Mouse (Mus musculus) E14TG2a.4 (cell line): Measurements from ENCODE around the gene Trp73.
A peak's percentile ranks its signal among the peaks of the same experiment; 100 is the strongest.

Experiments
- H3K27me3 ChIP-seq: 2 replicates; pipeline ENCODE4 v1.6.1; 2014; ENCODE audit warnings: low read length, control low read depth; ENCODE audit not compliant: insufficient read depth
- H3K36me3 ChIP-seq: 2 replicates; pipeline ENCODE4 v1.6.1; 2014; ENCODE audit warnings: low read length, control low read depth; ENCODE audit not compliant: insufficient read depth
- H3K4me1 ChIP-seq: replicated peaks from 2 replicates; pipeline ENCODE4 v1.6.1; 2014; ENCODE audit warnings: low read depth, low read length, control low read depth
- H3K4me3 ChIP-seq: replicated peaks from 2 replicates; pipeline ENCODE4 v1.5.1; 2014; ENCODE audit warnings: mild to moderate bottlenecking, low read length
- H3K9me3 ChIP-seq: 2 replicates; pipeline ENCODE4 v1.6.1; 2014; ENCODE audit warnings: low read length, control low read depth
- CTCF ChIP-seq: conservative IDR thresholded peaks from 2 replicates; pipeline ENCODE4 v1.5.1; 2014; ENCODE audit warnings: low read length
- NANOG ChIP-seq: IDR thresholded peaks from 2 replicates; pipeline ENCODE4 v1.6.1; 2014; ENCODE audit warnings: borderline replicate concordance, low read length, mixed read lengths
- POU5F1 ChIP-seq: IDR thresholded peaks from 2 replicates; pipeline ENCODE4 v1.6.1; 2014; ENCODE audit warnings: low read length, borderline replicate concordance

Trp73 gene

DNA sequence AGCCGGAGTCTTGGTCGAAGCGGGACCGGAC lies at the start of gene Trp73:
Gene Trp73, minus strand, starts transcription at position 27 of the 31 bp plus-strand sequence.
- peaks cover 33% of the 10 kb centered on the region for H3K4me1 ChIP-seq
- no peaks in the 10 kb centered on the region for H3K9me3 ChIP-seq
- peaks cover 75% of the 10 kb centered on the region for H3K27me3 ChIP-seq
- peak within 1 kb of the TSS; percentile 71 for H3K4me3 ChIP-seq
- no peaks in the 10 kb centered on the region for H3K36me3 ChIP-seq
- TF ChIP-seq NANOG (no peak), POU5F1 (no peak), CTCF (no peak)

DNA sequence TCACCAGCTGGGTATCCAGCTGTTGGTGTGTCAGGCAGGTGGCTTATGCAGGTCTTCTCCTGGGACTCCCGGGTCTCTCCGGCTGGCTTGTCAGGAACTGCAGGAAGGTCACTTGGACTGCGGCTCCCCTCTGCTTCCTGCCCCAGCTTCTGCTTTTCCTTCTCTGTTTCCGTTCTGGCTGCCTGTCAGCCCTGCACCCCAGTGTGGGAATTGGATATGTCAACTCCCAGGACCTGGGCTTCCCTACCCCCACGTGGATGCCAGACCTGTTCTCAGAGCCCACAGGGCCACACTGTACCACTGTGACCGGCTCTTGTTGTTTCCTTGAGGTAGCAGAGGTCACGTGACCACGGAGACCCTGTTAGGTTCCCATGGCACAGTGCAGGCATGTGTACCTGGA lies 48.9 kb upstream of the Trp73 start:
- TF ChIP-seq NANOG (no peak), POU5F1 (no peak), CTCF (no peak)
- Histone ChIP-seq H3K36me3 (no peaks in the 10 kb centered on the region), H3K27me3 (peaks cover 26% of the 10 kb centered on the region), H3K9me3 (no peaks in the 10 kb centered on the region), H3K4me1 (peaks cover 14% of the 10 kb centered on the region), H3K4me3 (no peak overlapping the region)

DNA sequence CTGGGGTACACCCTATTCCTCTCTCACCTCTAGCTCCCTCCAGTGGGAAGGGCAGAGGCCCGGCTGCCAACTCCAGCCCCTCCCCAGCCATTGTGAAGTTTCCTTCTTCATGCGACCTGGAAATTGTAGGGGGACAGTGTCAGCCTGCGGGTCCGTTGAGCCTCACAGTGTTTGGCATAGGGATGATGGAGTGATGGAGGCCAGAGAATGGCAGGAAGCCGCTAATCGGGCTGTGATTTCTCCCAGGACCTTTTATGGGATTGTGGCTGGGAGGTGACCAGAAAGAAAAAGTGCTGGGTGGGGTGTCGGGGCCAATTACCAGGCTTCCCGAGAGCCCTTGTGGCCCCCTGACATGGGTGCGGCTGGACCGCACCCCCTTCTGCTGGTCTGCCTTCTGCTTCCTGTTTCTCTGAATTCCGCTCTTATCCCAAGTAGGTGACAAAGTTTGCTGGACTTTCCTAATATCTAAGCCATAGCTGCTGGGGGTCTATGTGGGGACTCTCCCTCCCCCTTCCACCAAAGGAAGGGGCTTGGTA lies 46.1 kb upstream of the Trp73 start:
- Histone ChIP-seq H3K27me3 (peaks cover 41% of the 10 kb centered on the region), H3K4me1 (peaks cover 14% of the 10 kb centered on the region), H3K4me3 (no peak overlapping the region), H3K9me3 (no peaks in the 10 kb centered on the region), H3K36me3 (no peaks in the 10 kb centered on the region)
- no peak for TF ChIP-seq NANOG
- no peak for TF ChIP-seq CTCF
- no peak for TF ChIP-seq POU5F1

DNA sequence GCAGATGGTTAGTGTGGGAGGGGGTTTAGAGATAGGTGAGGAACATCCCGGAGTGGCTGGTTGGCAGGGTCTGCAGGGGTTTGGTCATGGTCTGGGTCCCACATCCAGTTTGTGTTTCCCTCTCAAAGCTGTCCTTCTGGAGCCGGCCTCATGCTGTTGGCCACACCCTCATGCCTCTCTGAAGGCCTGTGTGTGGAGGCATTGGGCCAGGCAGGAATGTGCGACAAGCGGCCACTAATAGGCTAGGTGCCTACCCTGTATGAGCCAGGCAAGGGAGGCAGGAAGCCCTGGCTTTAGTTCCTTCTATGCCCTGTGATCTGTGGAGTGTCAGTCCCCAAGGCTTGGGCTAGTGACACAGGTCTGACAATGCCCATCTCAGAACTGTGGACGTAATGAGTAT lies 45.0 kb upstream of the Trp73 start:
- TF ChIP-seq CTCF (no peak), POU5F1 (no peak), NANOG (no peak)
- Histone ChIP-seq H3K9me3 (no peaks in the 10 kb centered on the region), H3K4me1 (peaks cover 14% of the 10 kb centered on the region), H3K36me3 (no peaks in the 10 kb centered on the region), H3K27me3 (peaks cover 38% of the 10 kb centered on the region), H3K4me3 (no peak overlapping the region)

DNA sequence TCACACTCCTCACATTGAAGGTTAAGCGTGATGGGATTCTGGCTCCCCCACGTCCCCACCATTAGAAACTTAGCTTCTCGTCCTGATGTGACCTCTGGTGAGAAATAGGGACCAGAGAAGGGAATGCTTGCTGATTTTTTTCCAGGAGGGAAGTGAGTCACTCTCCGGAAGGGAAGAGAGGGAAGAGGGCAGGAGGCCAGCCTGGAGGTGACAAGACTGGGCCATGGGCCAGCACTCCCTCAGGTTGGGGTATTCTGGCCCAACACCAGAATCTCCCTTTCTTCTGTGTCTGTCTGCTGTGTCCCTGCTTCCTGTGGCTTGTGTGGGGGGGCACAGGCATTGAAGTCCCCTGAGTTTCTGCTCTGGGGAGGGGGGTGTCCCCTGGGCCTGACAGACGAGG lies 43.6 kb upstream of the Trp73 start:
- no peak for TF ChIP-seq POU5F1
- TF ChIP-seq CTCF: no peak
- no peak for TF ChIP-seq NANOG
- Histone ChIP-seq H3K9me3 (no peaks in the 10 kb centered on the region), H3K4me3 (no peak overlapping the region), H3K27me3 (peaks cover 39% of the 10 kb centered on the region), H3K4me1 (peaks cover 14% of the 10 kb centered on the region), H3K36me3 (no peaks in the 10 kb centered on the region)

DNA sequence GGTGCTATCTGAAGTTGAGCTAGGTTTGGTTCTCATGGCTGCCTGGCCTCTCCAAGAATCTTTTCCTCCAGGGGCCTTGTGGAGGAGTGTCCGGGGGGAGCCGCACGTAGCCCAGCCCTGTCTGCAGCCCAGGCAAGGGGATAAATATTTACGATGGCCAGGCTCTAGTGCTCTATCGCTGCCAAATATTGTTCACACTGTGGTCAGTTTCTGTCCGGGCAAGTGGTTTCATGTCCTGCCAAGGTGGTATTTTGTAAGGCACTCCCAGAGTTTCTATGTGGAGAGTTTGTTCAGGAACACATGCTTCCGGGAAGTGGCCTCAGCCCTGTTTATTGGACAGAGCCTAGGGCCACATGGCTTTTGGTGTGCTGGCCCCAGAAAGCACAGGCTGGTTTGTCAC lies 41.0 kb upstream of the Trp73 start:
- Histone ChIP-seq H3K4me1 (peaks cover 4% of the 10 kb centered on the region), H3K27me3 (peaks cover 52% of the 10 kb centered on the region), H3K9me3 (no peaks in the 10 kb centered on the region), H3K36me3 (no peaks in the 10 kb centered on the region), H3K4me3 (no peak overlapping the region)
- no peak for TF ChIP-seq CTCF
- TF ChIP-seq NANOG: no peak
- TF ChIP-seq POU5F1: no peak

DNA sequence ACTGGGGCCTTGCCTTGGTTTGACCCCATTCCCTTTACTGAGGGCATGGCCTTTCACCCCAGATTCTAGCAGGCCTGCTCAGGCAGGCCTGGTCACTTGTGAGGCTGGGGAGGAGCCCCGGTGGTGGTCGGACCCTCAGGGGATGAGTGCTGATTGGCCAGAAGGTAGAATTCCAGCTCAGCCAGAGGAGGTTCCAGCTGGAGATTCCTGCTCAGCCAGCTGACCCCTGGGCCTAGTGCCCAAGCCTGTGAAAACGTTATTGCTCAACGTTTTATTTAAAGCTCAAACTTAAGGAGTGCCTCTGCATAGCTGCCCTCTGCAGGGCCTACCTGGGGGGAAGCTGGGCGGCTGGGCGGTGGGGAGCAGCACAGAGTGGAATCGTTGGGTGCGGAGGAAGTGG lies 37.2 kb upstream of the Trp73 start:
- H3K4me1 ChIP-seq: peaks cover 7% of the 10 kb centered on the region; the same call in 1 of the 2 replicates
- TF ChIP-seq CTCF (no peak), NANOG (no peak), POU5F1 (no peak)
- no peaks in the 10 kb centered on the region for H3K9me3 ChIP-seq
- H3K36me3 ChIP-seq: no peaks in the 10 kb centered on the region
- peaks cover 57% of the 10 kb centered on the region for H3K27me3 ChIP-seq
- no peak overlapping the region for H3K4me3 ChIP-seq

DNA sequence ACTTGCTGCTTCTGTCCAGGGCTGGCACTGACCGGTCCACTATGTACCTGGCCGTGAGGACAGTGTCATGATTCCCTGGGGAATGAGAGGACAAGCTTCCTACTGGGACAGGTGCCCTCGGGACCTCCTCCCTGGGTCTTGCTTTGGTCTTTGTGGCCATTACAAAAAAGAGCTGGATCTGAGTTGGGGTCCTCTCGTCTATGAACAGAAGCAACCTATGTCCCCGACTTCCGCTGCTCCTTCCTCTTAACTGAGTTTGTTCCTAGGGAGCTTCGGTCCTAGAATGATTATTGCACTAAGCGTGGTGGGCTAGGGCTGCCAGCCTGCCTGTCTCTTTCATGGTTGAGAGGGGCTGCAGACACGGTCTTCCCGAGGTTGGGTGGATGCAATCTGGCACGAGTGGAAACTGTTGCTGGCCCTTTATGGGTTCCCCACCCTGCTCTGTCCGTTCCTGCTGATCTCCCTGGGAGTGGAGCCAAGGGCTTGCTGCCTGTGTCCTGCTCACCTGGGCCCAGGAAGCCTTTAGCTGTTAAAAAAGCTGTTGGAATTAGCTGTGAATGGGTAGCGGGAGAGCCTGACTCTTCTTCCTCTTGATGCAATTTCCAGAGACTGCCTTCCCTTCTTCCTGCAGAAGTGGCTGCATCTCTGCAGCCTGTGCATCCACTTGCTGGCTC lies 32.1 kb upstream of the Trp73 start:
- H3K36me3 ChIP-seq: no peaks in the 10 kb centered on the region
- H3K9me3 ChIP-seq: no peaks in the 10 kb centered on the region; the same call in 1 of the 2 replicates
- H3K4me1 ChIP-seq: peaks cover 26% of the 10 kb centered on the region
- TF ChIP-seq CTCF (no peak), POU5F1 (no peak), NANOG (no peak)
- H3K4me3 ChIP-seq: peak overlapping the region; percentile 82; the same call in 1 of the 2 replicates
- H3K27me3 ChIP-seq: peaks cover 82% of the 10 kb centered on the region

DNA sequence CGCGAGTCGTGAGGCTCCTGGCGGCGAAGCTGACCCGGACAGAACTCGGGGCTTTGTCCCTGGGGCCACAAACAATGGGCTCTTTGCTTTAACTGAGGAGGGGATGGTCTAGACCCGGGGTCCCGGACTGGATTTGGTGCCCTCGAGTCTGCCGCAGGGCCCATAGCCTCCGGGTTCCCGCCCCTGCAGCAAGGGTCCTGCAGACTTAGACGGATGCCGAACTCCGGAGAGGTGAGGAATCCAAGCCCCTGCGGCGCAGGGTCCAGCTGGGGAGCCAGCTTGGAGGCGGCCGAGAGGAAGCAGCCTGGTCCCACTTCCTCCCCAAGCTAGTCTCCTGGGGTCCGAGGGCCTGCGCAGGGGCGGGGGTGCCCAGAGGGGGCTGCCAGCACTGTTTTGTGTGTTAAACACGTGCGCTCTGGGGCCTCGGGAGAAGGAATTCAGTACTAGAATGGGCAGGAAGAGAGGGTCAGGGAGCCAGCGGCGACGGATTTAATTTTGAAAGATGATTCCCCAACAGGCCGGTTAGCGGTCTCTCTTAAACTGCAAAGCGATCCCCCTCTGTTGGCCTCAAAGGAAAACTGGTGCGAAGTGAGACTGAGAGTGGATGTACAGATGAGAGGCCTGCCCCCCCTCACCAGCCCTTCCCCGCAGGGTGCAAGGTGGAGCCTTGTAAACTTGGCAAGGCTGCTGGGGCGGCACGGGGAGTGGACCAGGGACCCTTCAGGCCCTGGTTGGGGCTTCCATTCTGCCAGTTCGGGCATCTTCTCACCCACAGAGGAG lies 31.3 kb upstream of the Trp73 start:
- H3K27me3 ChIP-seq: peaks cover 77% of the 10 kb centered on the region
- peaks cover 26% of the 10 kb centered on the region for H3K4me1 ChIP-seq
- no peaks in the 10 kb centered on the region for H3K36me3 ChIP-seq
- H3K9me3 ChIP-seq: no peaks in the 10 kb centered on the region; the same call in 1 of the 2 replicates
- H3K4me3 ChIP-seq: peak overlapping the region; percentile 82
- TF ChIP-seq POU5F1 (no peak), CTCF (no peak), NANOG (no peak)
